Mouse (Mus musculus) heart, adult 8-10 months (tissue): ENCODE results near the gene Snrnp35. TPM values are rescaled to one million over a fixed set of nuclear protein-coding genes. Genes with fewer than 3 reads are reported as not detected.

ENCODE experiments used
- DNase-seq: peaks from one replicate; pipeline ENCODE4 v3.0.0; 2022; ENCODE audit warnings: low spot score
- total RNA-seq, 4 experiments: library from RNA; stranded (reverse); gene quantifications; 2 replicates each; pipeline ENCODE4 v1.2.4; 2022

The Snrnp35 gene
- total RNA-seq, 4 experiments from 2014 or later = 12.9 to 19.0 (median 14.6) TPM

DNA sequence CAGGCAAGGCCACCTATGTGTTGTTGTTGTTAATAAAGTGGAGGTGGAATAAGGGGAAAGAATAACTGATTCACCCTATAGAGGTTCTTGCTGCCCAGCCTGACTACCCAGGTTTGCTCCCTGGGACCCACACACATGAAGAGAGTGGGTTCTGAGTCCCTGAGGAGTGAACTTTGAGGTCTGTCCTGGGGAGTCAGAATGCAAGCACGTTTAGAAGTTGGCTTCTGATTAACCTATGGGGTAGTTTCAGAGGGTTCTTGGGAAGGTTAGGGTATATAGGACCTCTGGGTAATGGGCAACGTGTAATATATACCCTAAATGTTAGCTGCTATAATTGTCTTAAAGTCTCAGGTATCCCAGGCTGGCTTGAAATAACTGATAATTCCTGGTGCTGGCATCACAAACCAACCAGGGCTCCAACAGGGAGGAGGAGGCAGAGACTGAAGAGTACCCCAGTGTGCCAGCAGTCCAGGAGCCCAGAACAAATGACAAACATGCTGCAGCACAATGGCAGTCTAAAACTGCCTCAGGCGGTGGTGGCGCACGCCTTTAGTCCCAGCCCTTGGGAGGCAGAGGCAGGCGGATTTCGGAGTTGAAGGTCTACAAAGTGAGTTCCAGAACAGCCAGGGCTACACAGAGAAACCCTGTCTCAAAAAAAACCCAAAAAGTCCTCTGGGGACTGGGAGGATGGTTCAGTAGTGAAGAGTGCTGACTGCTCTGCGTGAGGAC, 20.5 kb upstream of the Snrnp35 start:
- no peak for DNase-seq

DNA sequence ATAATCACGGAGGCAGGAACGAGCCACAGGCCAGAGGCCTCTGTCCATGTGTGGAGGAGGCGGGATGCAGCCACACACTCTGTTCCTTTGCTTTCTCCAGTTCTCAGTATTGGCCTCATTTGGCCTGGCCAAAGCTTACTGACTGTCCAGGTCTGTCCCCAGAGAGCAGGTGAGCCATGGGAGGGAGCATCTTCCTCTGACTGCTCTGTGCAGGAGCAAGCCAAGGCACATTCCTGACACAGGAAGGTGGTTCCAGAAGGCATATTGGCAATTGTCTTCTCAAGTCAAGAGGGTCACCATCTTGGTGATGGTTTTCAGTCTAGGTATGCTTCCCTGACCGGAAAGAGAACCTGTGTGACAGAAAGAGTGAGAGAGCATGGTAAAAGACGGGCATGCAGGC, 19.5 kb upstream of the Snrnp35 start:
- DNase-seq = no peak

DNA sequence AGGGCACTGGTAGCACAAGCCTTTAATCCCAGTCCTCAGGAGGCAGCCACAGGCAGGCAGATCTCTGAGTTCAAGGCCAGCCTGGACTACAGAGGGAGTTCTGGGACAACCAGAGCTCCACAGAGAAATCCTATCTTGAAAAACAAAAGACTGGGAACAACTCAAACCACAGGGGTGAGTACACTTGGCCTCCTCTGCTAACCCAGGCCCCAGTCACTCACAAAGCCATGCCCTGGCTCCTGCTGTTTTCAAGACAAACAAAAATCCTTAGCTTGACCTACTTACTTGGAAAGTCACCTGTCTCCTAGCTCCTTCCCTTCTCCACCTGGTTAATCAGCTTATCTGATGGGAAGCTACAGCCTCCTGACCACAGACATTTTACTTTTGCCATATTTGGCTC, 18.0 kb upstream of the Snrnp35 start:
- DNase-seq = no peak

DNA sequence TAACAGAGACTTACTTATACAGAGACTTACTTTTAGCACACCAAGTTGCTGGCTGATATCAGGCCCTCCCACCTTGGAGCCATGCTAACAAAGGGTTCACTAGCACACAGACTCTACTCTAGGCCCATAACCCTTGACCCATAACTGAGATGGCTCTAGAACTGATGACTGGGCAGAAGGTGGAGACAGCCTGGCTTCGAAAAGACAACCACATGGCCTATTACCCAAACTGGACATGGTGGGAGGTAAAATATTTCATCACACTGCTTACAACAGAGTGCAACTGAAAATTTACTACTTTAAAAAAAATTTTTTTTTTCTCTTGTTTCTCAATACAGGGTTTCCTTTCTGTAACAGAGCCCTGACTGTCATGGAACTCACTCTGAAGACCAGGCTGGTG, 15.2 kb upstream of the Snrnp35 start:
- DNase-seq = no peak

DNA sequence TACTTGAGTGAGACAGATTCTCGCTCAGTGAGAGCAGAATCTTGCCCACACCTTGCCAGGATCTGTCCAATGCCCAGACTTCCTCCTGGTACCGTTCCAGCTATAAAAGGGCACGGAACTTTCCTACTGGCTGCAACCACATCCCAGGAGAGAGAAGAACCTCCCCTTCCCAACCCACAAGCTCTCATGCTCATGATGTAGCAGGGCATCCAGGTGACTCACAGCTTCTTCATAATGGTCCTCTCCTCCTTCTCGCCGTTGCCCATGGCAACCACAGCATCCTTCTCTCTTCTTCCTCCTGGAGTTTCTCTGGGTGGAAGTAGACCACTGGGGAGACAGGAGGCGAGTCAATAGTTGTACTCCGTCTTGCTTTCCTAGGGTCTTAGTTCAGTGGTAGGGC, 14.6 kb upstream of the Snrnp35 start:
- DNase-seq = no peak

DNA sequence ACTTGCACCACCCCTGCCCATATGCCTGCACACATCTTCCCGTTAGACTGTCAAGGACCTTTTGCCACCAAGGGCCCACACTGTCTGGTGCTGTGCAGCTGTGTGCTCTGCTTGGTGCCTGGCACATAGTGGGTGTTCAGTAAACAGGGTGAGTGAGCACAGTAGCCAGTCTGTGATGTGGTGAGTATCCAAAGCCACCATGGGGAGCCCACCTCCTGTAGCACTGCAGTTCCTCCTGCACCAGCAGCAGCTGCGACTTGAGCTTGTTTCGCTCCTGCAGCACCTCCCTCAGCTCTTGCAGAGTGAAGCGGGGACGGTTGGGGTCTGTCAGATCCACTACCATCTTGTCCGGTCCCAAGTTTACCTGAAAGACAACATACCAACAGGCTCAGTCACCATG, 13.4 kb upstream of the Snrnp35 start:
- DNase-seq = no peak

DNA sequence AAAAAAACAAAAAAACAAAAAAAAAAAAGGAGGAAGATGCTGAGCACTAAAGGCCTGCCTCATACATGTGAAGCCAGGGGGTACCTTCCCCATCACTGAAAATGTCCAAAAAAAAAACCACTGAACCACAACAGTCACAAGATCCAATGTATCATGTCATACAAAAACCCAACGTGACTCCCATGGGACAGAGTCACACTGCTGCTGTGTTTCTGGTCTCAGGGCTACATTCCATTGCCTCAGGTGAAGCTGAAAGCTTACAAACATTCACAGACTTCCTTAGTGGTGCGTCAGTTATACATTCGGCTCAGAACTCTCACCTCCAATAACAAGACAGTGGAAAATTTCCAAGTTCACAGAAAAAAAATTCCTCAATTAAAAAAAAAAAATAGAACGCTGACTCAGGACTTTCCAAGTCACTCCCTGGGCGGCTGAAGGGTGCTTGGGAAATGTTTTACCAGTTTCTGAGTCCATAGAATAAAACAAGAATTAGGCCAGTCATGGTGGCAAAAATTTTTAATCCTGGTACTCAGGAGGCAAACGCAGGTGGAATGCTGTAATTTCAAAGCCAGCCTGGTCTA, 12.3 kb upstream of the Snrnp35 start:
- DNase-seq = no peak

DNA sequence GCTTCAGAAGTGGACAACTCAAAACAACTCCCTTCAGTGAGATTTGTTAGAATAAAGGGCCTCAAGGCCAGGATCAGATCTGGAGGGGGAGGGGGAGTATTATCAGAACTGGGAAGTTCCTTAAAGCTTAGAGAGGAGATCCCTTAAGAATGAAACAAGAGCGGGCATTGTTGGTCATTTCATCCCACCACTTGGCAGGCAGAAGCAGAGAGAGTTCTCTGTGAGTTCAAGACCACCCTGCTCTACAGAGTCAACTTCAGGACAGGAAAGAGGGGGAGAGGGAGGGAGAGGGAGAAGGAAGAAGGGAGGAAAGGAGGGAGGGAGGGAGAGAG, 4.1 kb upstream of the Snrnp35 start:
- DNase-seq = no peak

DNA sequence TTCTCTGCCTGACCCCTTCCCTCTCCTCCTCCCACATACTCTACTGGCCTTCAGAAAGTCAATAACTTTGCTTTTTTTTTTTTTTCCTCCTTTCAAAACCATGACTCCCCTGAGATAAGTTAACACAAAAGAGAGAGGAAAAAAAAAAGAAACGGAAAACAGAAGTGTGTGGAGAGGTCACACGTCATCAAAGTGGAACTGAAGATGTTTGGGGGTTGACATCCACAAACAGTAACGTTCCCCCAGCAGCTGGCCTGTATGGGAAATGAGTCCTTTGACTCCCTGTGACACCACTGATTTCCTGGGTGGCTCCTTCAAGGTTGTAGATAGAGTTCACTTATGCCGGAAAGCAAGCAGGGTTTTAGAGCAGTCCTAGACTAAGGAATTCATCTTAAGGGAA, 2.8 kb upstream of the Snrnp35 start:
- DNase-seq = no peak

DNA sequence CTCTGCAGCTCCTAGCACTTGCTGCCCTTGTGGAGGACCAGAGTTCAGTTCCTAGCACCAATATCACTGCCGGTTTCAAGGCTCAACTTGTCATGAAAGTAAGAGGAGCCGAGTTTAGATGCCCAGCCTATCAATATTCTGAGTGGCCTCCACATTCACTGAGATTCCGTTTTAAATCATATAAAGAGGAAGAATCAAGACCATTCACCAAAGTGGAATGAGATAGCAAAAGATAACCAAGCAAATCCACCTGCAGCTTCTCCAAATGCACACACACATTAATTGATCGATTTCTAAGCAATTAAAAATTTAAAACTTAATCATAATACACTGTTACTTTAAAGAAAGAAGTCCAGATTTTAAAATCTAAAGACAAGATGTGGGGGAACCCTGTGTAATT, 1.2 kb upstream of the Snrnp35 start:
- DNase-seq = no peak

DNA sequence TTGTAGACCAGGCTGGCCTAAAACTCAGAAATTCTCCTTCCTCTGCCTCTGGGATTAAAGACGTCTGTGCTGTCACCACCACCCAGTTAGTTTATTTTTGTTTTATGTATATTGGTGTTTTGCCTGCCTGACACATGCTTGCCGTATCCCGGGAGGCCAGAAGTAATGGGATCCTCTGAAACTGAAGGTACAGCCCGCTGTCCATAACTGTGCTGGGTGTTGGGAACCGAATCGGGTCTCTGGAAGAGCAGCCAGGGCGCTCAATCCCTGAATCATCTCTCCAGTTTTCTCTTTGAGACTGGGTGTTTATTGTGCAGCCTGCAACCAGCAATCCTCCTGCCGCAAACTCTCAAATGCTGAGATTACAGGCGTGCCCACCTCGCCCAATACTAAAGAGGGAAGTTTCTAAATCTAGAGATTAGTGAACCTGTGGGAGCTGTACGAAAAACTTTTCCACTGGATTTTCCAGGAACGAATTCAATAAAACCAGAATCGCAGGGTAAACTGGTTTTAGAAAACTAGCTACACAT, 433 bp upstream of the Snrnp35 start:
- DNase-seq = no peak

DNA sequence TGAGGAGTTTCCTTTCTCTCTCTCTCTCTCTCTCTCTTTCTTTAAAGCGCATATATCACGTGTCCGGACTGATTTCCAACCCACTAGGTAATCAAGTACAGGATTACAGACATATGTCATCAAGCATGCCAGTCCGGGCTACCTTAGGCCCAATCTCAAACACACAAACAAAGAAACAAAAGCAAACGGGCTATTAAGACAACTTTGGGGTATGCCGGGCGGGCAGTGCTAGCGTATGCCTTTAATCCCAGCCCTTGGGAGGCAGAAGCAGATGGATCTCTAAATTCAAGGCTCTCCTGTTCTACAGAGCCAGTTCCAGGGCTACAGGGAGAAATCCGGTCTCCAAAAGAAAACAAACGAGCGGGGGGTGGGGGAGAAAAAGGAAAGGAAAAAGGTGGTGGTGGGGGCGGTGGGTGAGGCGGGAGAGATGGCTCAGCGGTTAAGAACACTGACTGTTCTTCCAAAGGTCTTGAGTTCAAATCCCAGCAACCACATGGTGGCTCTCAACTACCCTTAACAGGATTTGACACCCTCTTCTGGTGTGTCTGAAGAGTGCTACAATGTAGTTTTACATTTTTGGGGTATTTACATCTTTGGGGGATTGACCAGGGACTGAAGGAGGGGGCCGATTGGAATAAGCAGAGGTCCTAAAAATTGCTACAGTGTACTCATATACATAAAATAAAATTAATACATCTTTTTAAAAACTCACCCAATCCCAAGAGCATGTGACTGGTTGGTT, 892 bp downstream of the Snrnp35 start:
- no peak for DNase-seq

DNA sequence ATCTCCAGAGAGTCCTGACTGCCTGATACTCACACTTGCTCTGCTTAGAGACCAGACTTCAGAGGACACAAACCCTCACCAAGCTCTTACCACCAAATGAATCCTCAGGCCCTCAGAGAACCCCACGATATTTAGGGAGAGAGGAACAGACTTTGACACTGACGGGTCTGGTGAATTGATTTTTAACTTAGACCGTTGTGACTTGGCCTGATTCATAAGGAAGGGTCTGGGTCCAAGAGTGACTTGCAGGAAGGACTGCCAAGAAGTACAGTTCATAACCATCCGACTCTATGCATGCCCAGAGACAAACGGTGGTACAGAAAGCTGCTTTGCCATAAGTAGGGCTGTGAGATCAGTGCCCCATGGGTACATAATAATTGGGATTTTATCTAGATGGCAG, 2.7 kb downstream of the Snrnp35 start:
- no peak for DNase-seq

DNA sequence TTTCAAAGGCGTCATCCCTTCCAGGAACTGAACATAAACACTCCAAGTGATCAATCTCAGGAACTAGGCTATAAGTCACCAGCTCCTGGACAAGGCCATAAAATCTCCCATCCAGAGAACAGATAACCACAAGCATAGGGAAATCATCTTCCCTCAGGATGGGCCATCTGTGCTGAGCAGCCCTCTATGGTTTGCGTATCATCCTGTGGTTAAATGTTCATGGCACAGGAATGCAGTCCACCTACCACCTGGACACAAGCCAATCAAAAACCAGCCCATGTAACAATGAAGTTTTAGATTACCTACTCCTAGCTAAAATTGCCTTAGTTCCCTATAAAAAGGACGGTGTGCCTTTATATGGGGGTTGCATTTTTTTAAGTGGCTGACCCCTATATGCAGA, 6.0 kb downstream of the Snrnp35 start:
- DNase-seq = no peak

DNA sequence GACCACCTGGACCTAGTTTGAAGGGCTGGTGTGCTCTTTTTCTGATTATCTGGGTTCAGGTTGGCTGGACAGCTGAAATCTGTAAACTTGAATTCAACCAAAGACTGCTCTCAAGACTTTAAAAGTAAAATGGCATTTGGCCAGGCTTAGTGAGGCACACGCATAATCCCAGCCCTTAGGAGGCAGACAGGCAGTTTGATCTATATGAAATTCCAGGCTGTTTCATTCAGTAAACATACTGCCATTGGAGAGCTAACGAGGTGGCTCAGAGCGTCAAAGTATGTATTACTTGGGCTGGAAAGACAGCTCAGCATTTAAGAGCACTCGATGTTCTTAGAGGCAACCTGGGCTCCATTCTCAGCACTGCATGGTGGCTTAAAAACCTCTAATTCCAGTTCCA, 8.8 kb downstream of the Snrnp35 start:
- no peak for DNase-seq

DNA sequence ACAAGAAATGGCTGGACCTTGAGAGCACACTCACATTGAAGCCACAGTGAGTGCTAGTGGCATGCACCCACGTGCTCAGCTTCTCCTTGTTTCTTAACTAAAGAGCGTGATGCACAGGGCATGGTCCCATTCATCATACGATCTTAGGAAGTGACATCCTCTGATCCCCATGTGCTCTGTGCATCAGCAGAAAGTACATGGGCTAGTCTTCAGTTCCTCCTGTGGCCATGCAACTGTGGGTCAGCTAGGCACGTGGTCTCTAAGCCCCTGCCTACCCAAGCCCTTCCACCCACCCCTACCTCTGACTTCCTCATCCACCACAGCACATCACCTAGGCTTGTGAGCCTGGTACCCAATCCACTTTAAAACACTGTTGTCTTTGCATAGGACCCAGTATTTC, 9.7 kb downstream of the Snrnp35 start:
- DNase-seq = no peak

DNA sequence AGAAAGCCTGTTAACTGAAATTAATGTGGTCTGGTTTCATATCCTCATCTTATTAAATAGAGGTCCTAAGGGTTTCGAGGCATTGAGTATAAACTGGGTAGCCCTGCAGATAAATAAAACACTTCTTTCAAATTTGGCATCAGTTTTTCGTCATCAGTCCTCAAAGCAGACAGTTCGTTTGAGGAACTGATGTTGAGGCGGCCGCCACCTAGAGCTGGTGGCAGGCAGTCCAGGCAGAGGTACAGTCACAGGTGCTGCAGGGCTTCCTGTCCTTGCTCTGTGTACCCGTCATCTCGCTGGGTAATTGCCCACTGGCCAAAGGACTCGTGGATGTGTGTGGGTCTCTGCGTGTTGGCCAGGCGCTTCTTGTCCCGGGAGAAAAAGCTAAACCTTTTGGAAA, 10.5 kb downstream of the Snrnp35 start:
- DNase-seq = no peak

DNA sequence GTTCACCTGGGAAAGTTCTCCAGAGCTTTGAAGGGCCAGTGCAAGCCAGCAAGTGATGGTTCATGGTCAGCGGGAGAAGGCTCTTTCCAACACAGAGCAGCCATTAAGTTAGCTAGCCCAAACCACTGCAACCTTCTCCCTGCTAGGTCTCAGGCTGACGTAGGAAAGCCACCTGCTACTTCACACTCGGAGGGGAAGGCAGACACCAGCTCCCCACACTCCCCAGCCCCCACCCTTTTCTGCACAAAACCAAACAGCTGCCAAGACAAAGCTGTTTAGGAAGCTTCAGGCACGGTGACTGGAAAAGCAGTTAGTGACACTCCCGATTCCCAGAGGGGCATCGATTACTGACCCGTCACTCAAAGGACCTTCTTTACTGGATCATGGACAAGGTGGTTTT, 12.6 kb downstream of the Snrnp35 start:
- DNase-seq = no peak

DNA sequence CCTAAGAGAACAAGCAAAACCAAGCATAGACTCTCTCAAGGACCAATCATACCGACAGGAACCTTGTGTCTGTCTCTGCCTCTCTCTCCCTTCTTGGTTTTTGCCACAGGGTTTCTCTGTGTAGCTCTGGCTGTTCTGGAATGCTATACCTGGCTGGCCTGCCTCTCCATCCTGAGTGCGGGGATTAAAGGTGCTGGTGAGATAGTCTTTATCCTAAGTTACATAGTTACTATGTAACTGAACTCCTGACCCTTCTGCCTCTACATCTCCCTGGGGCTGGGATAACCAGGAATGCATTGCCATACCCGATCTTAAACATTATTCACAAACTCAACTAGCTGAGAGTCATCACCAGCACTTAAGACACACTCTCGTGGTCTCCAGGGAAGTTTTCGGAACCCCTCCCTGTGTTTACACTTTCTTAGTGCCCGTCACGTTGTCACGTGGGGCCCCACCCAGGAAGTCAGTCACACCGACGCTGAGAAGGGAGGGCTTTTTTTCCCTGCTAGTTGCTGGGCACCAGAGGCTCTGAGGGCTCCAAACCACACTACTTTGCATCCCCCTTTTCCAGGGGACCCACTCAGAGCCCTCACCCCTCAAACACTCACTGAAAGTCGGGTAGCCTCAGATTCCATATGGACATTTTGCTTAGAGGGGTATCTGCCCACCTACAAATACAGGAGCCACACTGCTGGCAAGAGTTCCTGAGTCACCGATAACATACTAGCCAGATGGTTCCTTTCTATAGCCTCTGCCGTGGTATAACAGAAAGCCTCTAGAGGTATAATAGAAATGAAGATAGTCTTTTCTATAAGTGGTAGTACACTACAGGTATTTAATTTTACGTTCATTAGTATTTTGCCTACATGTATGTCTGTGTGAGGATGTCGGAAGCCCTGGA, 13.9 kb downstream of the Snrnp35 start:
- DNase-seq = no peak

DNA sequence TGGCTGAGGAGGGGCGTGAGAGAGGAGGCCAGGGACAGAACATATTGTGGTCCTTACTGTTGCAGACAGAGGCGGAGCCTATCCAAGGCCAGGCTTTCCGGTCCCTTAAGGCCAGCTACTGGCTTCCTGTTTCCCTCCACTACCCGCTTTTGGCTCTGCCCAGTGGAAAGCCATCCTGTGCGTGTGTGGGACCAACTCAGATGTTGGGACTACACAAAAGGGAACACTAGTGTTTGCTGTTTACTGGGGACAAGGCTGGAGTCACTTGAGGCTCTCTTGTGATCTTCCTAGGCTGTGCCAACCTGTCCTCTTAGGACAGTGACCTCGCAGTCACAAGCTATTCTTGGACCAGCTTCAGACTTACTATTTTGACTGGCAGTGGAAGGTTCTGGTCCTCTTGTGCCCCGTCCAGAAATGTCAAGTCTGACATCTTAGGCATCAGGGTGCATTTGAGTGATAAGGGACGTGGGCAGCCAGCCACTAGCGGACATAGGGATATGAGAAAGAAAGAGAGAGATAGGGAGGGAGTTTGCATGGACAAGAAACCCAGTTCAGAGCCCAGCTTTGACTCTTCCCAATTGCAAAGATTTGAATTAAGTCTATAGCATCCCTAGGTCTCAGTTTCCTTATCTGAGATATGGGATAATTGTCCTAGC, 15.4 kb downstream of the Snrnp35 start:
- DNase-seq = peak; percentile 82

DNA sequence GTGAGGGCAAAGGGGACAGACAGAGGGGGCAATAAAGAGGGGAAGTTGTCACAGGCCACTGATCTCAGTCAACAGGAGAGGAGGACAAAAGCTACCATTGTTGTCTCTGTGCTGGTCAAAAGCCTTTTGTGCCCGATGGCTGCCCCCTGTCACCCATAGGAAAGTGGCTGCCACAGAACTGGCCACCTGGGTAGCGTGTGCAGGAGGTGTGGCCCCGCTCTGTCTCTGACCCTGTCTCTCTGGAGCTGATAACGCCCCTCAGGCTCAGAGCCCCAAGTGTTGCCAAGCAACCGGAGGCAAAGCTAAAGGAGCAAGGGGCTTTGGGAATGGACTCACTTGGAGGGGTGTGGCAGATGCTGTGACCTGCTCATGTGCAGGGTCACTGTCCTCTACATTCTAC, 16.1 kb downstream of the Snrnp35 start:
- DNase-seq = no peak
